Mouse (Mus musculus): ENCODE results near the gene Impdh1. TPM values are rescaled to one million over a fixed set of nuclear protein-coding genes. Genes with fewer than 3 reads are reported as not detected.

Gene Impdh1
- polyA plus RNA-seq, 1 experiment from 2014 or later: 11.7 TPM

DNA sequence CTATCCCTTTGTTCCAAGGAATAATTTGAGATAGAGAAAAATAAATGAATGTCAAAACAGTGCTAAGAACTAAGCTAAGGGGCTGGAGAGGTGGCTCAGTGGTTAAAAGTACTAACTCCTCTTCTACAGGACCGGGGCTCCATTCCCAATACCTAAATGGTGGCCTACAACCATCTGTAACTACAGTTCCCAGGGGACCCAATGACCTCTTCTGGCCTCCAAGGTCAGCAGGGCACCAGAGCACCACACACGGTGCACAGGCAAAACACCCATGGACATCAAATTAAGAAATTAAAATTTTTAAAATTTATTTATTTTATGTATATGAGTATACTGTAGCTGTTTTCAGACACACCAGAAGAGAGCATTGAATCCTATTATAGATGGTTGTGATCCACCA is 55.4 kb downstream of the Impdh1 start:
- H3K9me3 ChIP-seq (ENCODE audit: control insufficient read depth): no peaks in the 10 kb centered on the region
- peaks cover 42% of the 10 kb centered on the region for H3K36me3 ChIP-seq (ENCODE audit: control insufficient read depth, insufficient read depth)
- no peaks in the 10 kb centered on the region for H3K4me1 ChIP-seq (replicated peaks; ENCODE audit: control insufficient read depth, insufficient read depth, low read length)
- H3K9ac ChIP-seq (ENCODE audit: low read depth, low read length): no peak overlapping the region
- no peak overlapping the region for H3K27ac ChIP-seq (ENCODE audit: low read depth, low read length)
- H3K4me3 ChIP-seq (ENCODE audit: low read depth, low read length): no peak overlapping the region
- H3K27me3 ChIP-seq (replicated peaks; ENCODE audit: control insufficient read depth, insufficient read depth, low read length): no peaks in the 10 kb centered on the region
- TF ChIP-seq CTCF (IDR thresholded peaks at IDR 0.05; ENCODE audit: low read depth): no peak
- 87% methylated on average over 2 of the region's 2 CpGs for WGBS
- no peak for ATAC-seq
- H3K4me2 ChIP-seq (replicated peaks; ENCODE audit: low read depth): no peak overlapping the region

DNA sequence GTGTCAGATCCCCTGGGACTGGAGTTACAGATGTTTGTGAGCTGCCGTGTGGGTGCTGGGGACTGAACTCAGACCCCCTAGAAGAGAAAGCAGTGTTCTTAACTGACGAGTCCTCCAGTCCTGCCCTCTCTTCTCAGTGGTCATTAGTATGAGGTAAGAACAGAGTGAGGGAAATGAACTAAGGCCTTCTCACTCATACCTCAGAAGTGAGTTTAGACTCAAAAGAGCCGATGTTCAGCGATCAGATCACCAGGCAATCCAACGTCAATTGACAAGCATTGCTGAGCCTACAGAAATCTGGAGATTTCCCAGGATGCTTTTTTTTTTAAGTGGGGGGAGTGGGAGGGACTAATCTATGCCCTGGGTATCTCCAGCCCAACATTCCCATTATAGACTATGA is 59.8 kb downstream of the Impdh1 start:
- Histone ChIP-seq H3K4me1 (replicated peaks; ENCODE audit: control insufficient read depth, insufficient read depth, low read length) (no peaks in the 10 kb centered on the region), H3K9me3 (ENCODE audit: control insufficient read depth) (no peaks in the 10 kb centered on the region), H3K36me3 (ENCODE audit: control insufficient read depth, insufficient read depth) (peaks cover 70% of the 10 kb centered on the region), H3K4me2 (replicated peaks; ENCODE audit: low read depth) (no peak overlapping the region), H3K9ac (ENCODE audit: low read depth, low read length) (no peak overlapping the region), H3K4me3 (ENCODE audit: low read depth, low read length) (no peak overlapping the region), H3K27me3 (replicated peaks; ENCODE audit: control insufficient read depth, insufficient read depth, low read length) (no peaks in the 10 kb centered on the region), H3K27ac (ENCODE audit: low read depth, low read length) (no peak overlapping the region)
- no peak for ATAC-seq
- 93% methylated on average over 5 of the region's 5 CpGs for WGBS
- no peak for TF ChIP-seq CTCF (IDR thresholded peaks at IDR 0.05; ENCODE audit: low read depth)

Small RNAs within 50 kb of the gene (microRNA-seq; reads per million reads assigned to microRNA genes)
- gene Gm24303: not detected

Other genes starting within 250 kb of the Impdh1 start
- not detected in 2 replicates for gene Lep, start 156.1 kb downstream of the Impdh1 start, polyA plus RNA-seq (2015; fragmentation: Nextera tagmentation; extraction: Ambion mirVana)
- 9.8 and 12.2 TPM in 2 replicates for gene Rbm28, start 51.4 kb downstream of the Impdh1 start, polyA plus RNA-seq (2015; fragmentation: Nextera tagmentation; extraction: Ambion mirVana)
- 0.23 and 0.29 TPM in 2 replicates for gene Prrt4, start 36.8 kb downstream of the Impdh1 start, polyA plus RNA-seq (2015; fragmentation: Nextera tagmentation; extraction: Ambion mirVana)
- 20.7 and 27.2 TPM in 2 replicates for gene Hilpda, start 56.1 kb upstream of the Impdh1 start, polyA plus RNA-seq (2015; fragmentation: Nextera tagmentation; extraction: Ambion mirVana)
- not detected in 2 replicates for gene Fam71f2, start 63.2 kb upstream of the Impdh1 start, polyA plus RNA-seq (2015; fragmentation: Nextera tagmentation; extraction: Ambion mirVana)
- not detected in 2 replicates for gene Fam71f1, start 102.8 kb upstream of the Impdh1 start, polyA plus RNA-seq (2015; fragmentation: Nextera tagmentation; extraction: Ambion mirVana)
- 126 and 134 TPM in 2 replicates for gene Calu, start 131.7 kb upstream of the Impdh1 start, polyA plus RNA-seq (2015; fragmentation: Nextera tagmentation; extraction: Ambion mirVana)
- gene Opn1sw, start 172.1 kb upstream of the Impdh1 start, polyA plus RNA-seq (2015; fragmentation: Nextera tagmentation; extraction: Ambion mirVana): 0.13 and 0.21 TPM in 2 replicates
- 3.3 and 4.0 TPM in 2 replicates for gene Ccdc136, start 179.9 kb upstream of the Impdh1 start, polyA plus RNA-seq (2015; fragmentation: Nextera tagmentation; extraction: Ambion mirVana)
- gene Flnc, start 216.9 kb upstream of the Impdh1 start, polyA plus RNA-seq (2015; fragmentation: Nextera tagmentation; extraction: Ambion mirVana): 3.5 and 3.8 TPM in 2 replicates